Mouse (Mus musculus) myocyte (in vitro differentiated cells): ENCODE measurements at regions not wholly inside any gene's neighbourhood (a gene's known extent, or its start where the extent isn't known, plus 50 kb on each side); places are given as distances from the start of the nearest gene placed in this dataset.

Source experiments
- MAX ChIP-seq: IDR thresholded peaks from one replicate; pipeline ENCODE4 v1.6.1; 2011; ENCODE audit warnings: low read depth, mild to moderate bottlenecking, control low read depth
- MYOD1 ChIP-seq, 3 experiments: IDR thresholded peaks; one replicate each; pipeline ENCODE4 v1.6.1; 2011; ENCODE audit warnings: control low read depth in 2 of 3, low read depth in 2 of 3, mild to moderate bottlenecking in 2 of 3, moderate library complexity in 1 of 3; ENCODE audit not compliant: insufficient read length in 2 of 3, control insufficient read depth in 1 of 3
- POLR2A ChIP-seq: IDR thresholded peaks from one replicate; pipeline ENCODE4 v1.6.1; 2011; ENCODE audit warnings: low read depth, mild to moderate bottlenecking, control low read depth, moderate library complexity; ENCODE audit not compliant: insufficient read length
- POLR2AphosphoS2 ChIP-seq: IDR thresholded peaks from one replicate; pipeline ENCODE4 v1.6.1; 2011; ENCODE audit warnings: low read depth, control low read depth; ENCODE audit not compliant: insufficient read length
- TCF12 ChIP-seq: IDR thresholded peaks from one replicate; pipeline ENCODE4 v1.6.1; 2011; ENCODE audit warnings: mild to moderate bottlenecking, control low read depth; ENCODE audit not compliant: poor library complexity, insufficient read depth, severe bottlenecking
- TCF3 ChIP-seq: IDR thresholded peaks from one replicate; pipeline ENCODE4 v1.6.1; 2011; ENCODE audit warnings: low read depth, control low read depth; ENCODE audit not compliant: insufficient read length
- USF1 ChIP-seq: IDR thresholded peaks from one replicate; pipeline ENCODE4 v1.6.1; 2011; ENCODE audit warnings: low read depth, mild to moderate bottlenecking, control low read depth, moderate library complexity

DNA sequence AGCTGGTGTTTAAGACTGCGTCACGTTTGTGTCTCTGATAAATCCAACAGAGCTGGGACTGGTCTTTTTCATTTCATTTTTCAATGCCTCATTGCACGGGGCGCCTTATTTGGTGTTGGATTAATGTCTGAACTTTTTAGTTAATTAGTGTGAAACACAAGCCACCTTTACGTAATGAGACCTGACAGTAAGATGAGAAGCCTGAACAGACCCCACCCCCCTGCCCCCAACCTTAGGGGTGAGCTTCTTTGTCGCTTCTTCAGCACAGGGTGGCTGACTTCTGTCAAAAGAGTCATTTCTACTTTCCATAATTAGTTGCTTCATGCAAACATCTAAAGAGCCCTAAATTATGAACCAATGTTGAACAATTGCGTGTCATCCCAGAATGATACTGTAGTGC is 76.6 kb upstream of the Tut7 start:
- no peak for TF ChIP-seq POLR2AphosphoS2
- no peak for TF ChIP-seq USF1
- no peak for TF ChIP-seq TCF3
- TF ChIP-seq MAX = no peak
- TF ChIP-seq POLR2A = no peak
- TF ChIP-seq TCF12 = no peak
- TF ChIP-seq MYOD1 (IDR thresholded peaks at IDR 0.05; ENCODE audit: control insufficient read depth in 1 of 3, insufficient read length in 2 of 3, low read depth in 2 of 3) = no peak
